Comparison of ENCODE assay signal across 9 mouse cellular contexts in the genomic region with DNA sequence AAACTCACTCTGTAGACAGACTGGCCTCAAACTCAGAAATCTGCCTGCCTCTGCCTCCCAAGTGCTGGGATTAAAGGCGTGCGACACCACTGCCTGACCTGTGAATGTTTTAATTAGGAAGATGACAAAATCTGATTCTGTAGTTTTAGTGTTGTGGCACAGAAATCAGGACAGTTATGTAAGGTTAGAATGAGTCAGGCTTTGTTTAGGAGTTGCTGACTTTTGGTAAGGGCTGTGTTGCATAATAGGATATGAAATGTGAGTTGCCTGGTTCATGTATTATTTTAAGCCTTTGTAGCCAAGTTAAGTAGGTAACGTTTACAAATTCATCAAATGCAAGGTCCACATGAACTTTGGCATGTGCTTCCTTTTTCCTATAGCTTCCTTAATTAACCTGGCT. TPM values are rescaled to one million over a fixed set of nuclear protein-coding genes. Genes with fewer than 3 reads are reported as not detected.
DNase-seq lines count a peak whose midpoint lies in the region; ATAC-seq and TF ChIP-seq lines count a peak whose summit lies in the region.
"Had no signal": no experiment of that assay in that cellular context is flagged by ENCODE, and none has a peak within 500 bp of the region (broad histone marks: within the 10 kb centered on the region; RNA-seq: fewer than 3 reads in every experiment).

No protein-coding gene starts in this region.

- DNase-seq in layer of hippocampus, adult 2 months (ENCODE audit: low spot score in 2 of 2), result no peak
- no peak for DNase-seq in layer of hippocampus, adult 8-10 months (ENCODE audit: low spot score in 2 of 2)
- DNase-seq in ovary, postnatal 10 days (ENCODE audit: low spot score), result no peak
- DNase-seq in lung, adult 18-20 months, result no peak
- no peak for DNase-seq in gastrocnemius, postnatal 4 days (ENCODE audit: low spot score in 2 of 2)
- DNase-seq: heart, adult 18-20 months had no signal

- no peak for TF ChIP-seq CTCF in layer of hippocampus, adult 2 months (conservative IDR thresholded peaks at IDR 0.05)
- TF ChIP-seq CTCF in embryonic fibroblast, embryonic 13.5 days (IDR thresholded peaks at IDR 0.05; ENCODE audit: borderline replicate concordance, insufficient read depth, low read length), result no peak

- no peaks in the 10 kb centered on the region for H3K27me3 ChIP-seq in limb, embryonic 13.5 days
- H3K27me3 ChIP-seq in neural tube, embryonic 15.5 days (replicated peaks), result no peaks in the 10 kb centered on the region

- TF ChIP-seq POLR2A in embryonic fibroblast, embryonic 13.5 days (IDR thresholded peaks at IDR 0.05; ENCODE audit: low read depth, low read length), result no peak

- H3K9ac ChIP-seq in limb, embryonic 13.5 days, result no peak overlapping the region; the same call in 1 of the 2 replicates
- H3K9ac ChIP-seq in neural tube, embryonic 15.5 days (replicated peaks), result no peak overlapping the region

- WGBS in limb, embryonic 13.5 days, result 88% methylated on average over 3 of the region's 3 CpGs
- 96% methylated on average over 3 of the region's 3 CpGs for WGBS in neural tube, embryonic 15.5 days

- ATAC-seq in limb, embryonic 13.5 days (ENCODE audit: low FRiP score, low read depth), result no peak
- ATAC-seq in neural tube, embryonic 15.5 days (ENCODE audit: low FRiP score), result no peak

- H3K36me3 ChIP-seq in limb, embryonic 13.5 days, result peaks cover 19% of the 10 kb centered on the region
- peaks cover 9% of the 10 kb centered on the region; the same call in 1 of the 2 replicates for H3K36me3 ChIP-seq in neural tube, embryonic 15.5 days

- H3K27ac ChIP-seq in layer of hippocampus, adult 2 months, result no peak overlapping the region
- no peak overlapping the region for H3K27ac ChIP-seq in embryonic fibroblast, embryonic 13.5 days (ENCODE audit: insufficient read depth, low read length)
- H3K27ac ChIP-seq in limb, embryonic 13.5 days, result no peak overlapping the region
- H3K27ac ChIP-seq in neural tube, embryonic 15.5 days (replicated peaks), result no peak overlapping the region

- H3K4me1 ChIP-seq in embryonic fibroblast, embryonic 13.5 days (ENCODE audit: control insufficient read depth, insufficient read depth, low read length), result no peaks in the 10 kb centered on the region
- H3K4me1 ChIP-seq in limb, embryonic 13.5 days, result peaks cover 11% of the 10 kb centered on the region
- peaks cover 25% of the 10 kb centered on the region for H3K4me1 ChIP-seq in neural tube, embryonic 15.5 days

- H3K4me2 ChIP-seq in limb, embryonic 13.5 days (replicated peaks), result peak overlapping the region; percentile 79
- H3K4me2 ChIP-seq in neural tube, embryonic 15.5 days, result peak overlapping the region; percentile 66

- no peaks in the 10 kb centered on the region for H3K9me3 ChIP-seq in limb, embryonic 13.5 days
- H3K9me3 ChIP-seq in neural tube, embryonic 15.5 days (replicated peaks), result no peaks in the 10 kb centered on the region

- peak overlapping the region; percentile 69; the same call in 1 of the 2 replicates for H3K4me3 ChIP-seq in layer of hippocampus, adult 2 months
- H3K4me3 ChIP-seq in embryonic fibroblast, embryonic 13.5 days (ENCODE audit: insufficient read depth, low read length), result peak overlapping the region; percentile 86
- H3K4me3 ChIP-seq in limb, embryonic 13.5 days, result peak overlapping the region; percentile 75
- H3K4me3 ChIP-seq in neural tube, embryonic 15.5 days (replicated peaks), result peak overlapping the region; percentile 71

RNA-seq across cellular contexts. Expression of a gene that starts 1.5 kb away (rescaled TPM):
- 10 to 100 TPM; 19.8 to 21.3 TPM for total RNA-seq in layer of hippocampus, adult 2 months (2021)
- total RNA-seq in layer of hippocampus, adult 8-10 months (2022), result 10 to 100 TPM; 20.1 to 23.9 (median 21.9) TPM
- polyA plus RNA-seq in embryonic fibroblast, embryonic 13.5 days (2011; ENCODE audit: insufficient read length, low read depth, missing spikeins), result 30.4 and 32.7 TPM in 2 replicates
- polyA plus RNA-seq in limb, embryonic 13.5 days (2015; fragmentation: Nextera tagmentation; extraction: Ambion mirVana), result 28.8 and 29.5 TPM in 2 replicates
- polyA plus RNA-seq in neural tube, embryonic 15.5 days (2015; fragmentation: Nextera tagmentation; extraction: Ambion mirVana), result 22.6 and 26.4 TPM in 2 replicates
- total RNA-seq in gastrocnemius, postnatal 4 days (2021), result 10 to 100 TPM; 16.6 to 17.7 TPM

RNA-seq across cellular contexts. Expression of a gene that starts 26.9 kb away (rescaled TPM):
- 10 to 100 TPM; 71.8 to 77.6 TPM for total RNA-seq in layer of hippocampus, adult 2 months (2021)
- 10 to 100 TPM; 64.0 to 78.4 (median 71.9) TPM for total RNA-seq in layer of hippocampus, adult 8-10 months (2022)
- 0.37 and 1.7 TPM in 2 replicates for polyA plus RNA-seq in embryonic fibroblast, embryonic 13.5 days (2011; ENCODE audit: insufficient read length, low read depth, missing spikeins)
- 17.2 and 17.9 TPM in 2 replicates for polyA plus RNA-seq in limb, embryonic 13.5 days (2015; fragmentation: Nextera tagmentation; extraction: Ambion mirVana)
- 18.3 and 18.7 TPM in 2 replicates for polyA plus RNA-seq in neural tube, embryonic 15.5 days (2015; fragmentation: Nextera tagmentation; extraction: Ambion mirVana)
- 1 to 10 TPM; 3.2 TPM for total RNA-seq in gastrocnemius, postnatal 4 days (2021)

Comparison
In these comparisons a context has a peak if more than half of its experiments do, and no peak if none do; other contexts are left out.
1. RNA of a gene that starts 26.9 kb away (total RNA-seq): 71.8 to 77.6 TPM in layer of hippocampus, adult 2 months and 64.0 to 78.4 TPM in layer of hippocampus, adult 8-10 months; 3.2 TPM in gastrocnemius, postnatal 4 days; every median in the first group is over 10 times any median in the second.
2. Peak in every context shown above with its lines, with median percentiles within 50 percentile points of each other: H3K4me3 ChIP-seq.